Mouse (Mus musculus) urinary bladder, postnatal 14 days (tissue): Measurements from ENCODE around the gene Hook2.

ENCODE experiments used
- DNase-seq: peaks from one replicate; pipeline ENCODE4 v3.0.0; 2021; ENCODE audit warnings: low spot score

The Hook2 gene

GRCm38 (mm10) chr8:85032622-85033311 lies 42.4 kb downstream of the Hook2 start:
- peak; percentile 65 for DNase-seq

GRCm38 (mm10) chr8:85033867-85034266 lies 43.5 kb downstream of the Hook2 start:
- no peak for DNase-seq

GRCm38 (mm10) chr8:85034764-85035163 lies 44.4 kb downstream of the Hook2 start:
- DNase-seq = peak; percentile 80

GRCm38 (mm10) chr8:85035165-85035727 lies 44.8 kb downstream of the Hook2 start:
- DNase-seq = no peak

GRCm38 (mm10) chr8:85035728-85036310 lies 45.4 kb downstream of the Hook2 start:
- DNase-seq = no peak

GRCm38 (mm10) chr8:85036381-85036717 lies 45.9 kb downstream of the Hook2 start:
- DNase-seq = no peak

GRCm38 (mm10) chr8:85036718-85037365 lies 46.4 kb downstream of the Hook2 start, which contains the start of gene Tnpo2:
Tnpo2 (plus strand) TSS chr8:85036915.
- peak; percentile 93 for DNase-seq

GRCm38 (mm10) chr8:85037366-85037680 lies 46.9 kb downstream of the Hook2 start:
- no peak for DNase-seq

GRCm38 (mm10) chr8:85037681-85038531 lies 47.5 kb downstream of the Hook2 start:
- DNase-seq = peak; percentile 55

GRCm38 (mm10) chr8:85043619-85044018 lies 53.2 kb downstream of the Hook2 start:
- no peak for DNase-seq
